Mouse (Mus musculus) midbrain, postnatal 0 days (tissue): Measurements from ENCODE around the gene Pik3ip1. TPM values are rescaled to one million over a fixed set of nuclear protein-coding genes. Genes with fewer than 3 reads are reported as not detected.
A peak's percentile ranks its signal among the peaks of the same experiment; 100 is the strongest.

Experiments
- ATAC-seq: fragments of 200-750 bp; cut with Nextera tagmentation; 2 replicates; pipeline ENCODE4 v1.8.0; 2017; ENCODE audit warnings: moderate number of reproducible peaks, mild to moderate bottlenecking, moderate TSS enrichment, moderate library complexity; ENCODE audit not compliant: low FRiP score
- DNase-seq: peaks from one replicate; pipeline ENCODE4 v3.0.0-alpha.2; 2015; ENCODE audit warnings: low spot score
- H3K27ac ChIP-seq: fragments of 300-500 bp; sonication (generic); 2 replicates; pipeline ENCODE4 v1.5.1; 2014; ENCODE audit warnings: low read depth, mild to moderate bottlenecking, low read length, mixed read lengths
- H3K27me3 ChIP-seq: fragments of 300-500 bp; sonication (generic); 2 replicates; pipeline ENCODE4 v1.6.1; 2014; ENCODE audit warnings: low read length, control low read depth, mixed read lengths; ENCODE audit not compliant: insufficient read depth
- H3K36me3 ChIP-seq: fragments of 300-500 bp; sonication (generic); 2 replicates; pipeline ENCODE4 v1.6.1; 2014; ENCODE audit warnings: low read length, control low read depth, mixed read lengths; ENCODE audit not compliant: insufficient read depth
- H3K4me1 ChIP-seq: fragments of 300-500 bp; sonication (generic); 2 replicates; pipeline ENCODE4 v1.6.1; 2014; ENCODE audit warnings: mild to moderate bottlenecking, control low read depth, antibody characterized with exemption, low read length, mixed read lengths; ENCODE audit not compliant: insufficient read depth
- H3K4me2 ChIP-seq: fragments of 300-500 bp; sonication (generic); 2 replicates; pipeline ENCODE4 v1.6.1; 2014; ENCODE audit warnings: low read depth, mild to moderate bottlenecking, low read length, mixed read lengths; ENCODE audit not compliant: poor library complexity, severe bottlenecking
- H3K4me3 ChIP-seq: fragments of 300-500 bp; sonication (generic); 2 replicates; pipeline ENCODE4 v1.5.1; 2014; ENCODE audit warnings: low read depth, mild to moderate bottlenecking, low read length, moderate library complexity
- H3K9ac ChIP-seq: fragments of 300-500 bp; sonication (generic); replicated peaks from 2 replicates; pipeline ENCODE4 v1.6.1; 2014; ENCODE audit warnings: mild to moderate bottlenecking, low read length, moderate library complexity, mixed read lengths; ENCODE audit not compliant: poor library complexity, severe bottlenecking
- H3K9me3 ChIP-seq: fragments of 300-500 bp; sonication (generic); 2 replicates; pipeline ENCODE4 v1.6.1; 2016; ENCODE audit warnings: low read length, control low read depth
- CTCF ChIP-seq: IDR thresholded peaks from 2 replicates; pipeline ENCODE4 v1.5.1; 2016; ENCODE audit warnings: antibody characterized with exemption, mild to moderate bottlenecking
- WGBS: fragments of 180-500 bp; shearing (Covaris S2); extraction: QIAGEN DNeasy Blood & Tissue Kit; methylation state at CpG from one replicate; pipeline ENCODE4 v1.1.7; 2014; 5-methylcytosine and 5-hydroxymethylcytosine counted together
- polyA plus RNA-seq: library from polyadenylated mRNA; unstranded; fragments of >200 nt; fragmentation: Nextera tagmentation; extraction: Ambion mirVana; gene quantifications from 2 replicates; pipeline ENCODE4 v1.2.1, GENCODE M21; 2015
- total RNA-seq: library from RNA; depleted of rRNA; stranded (reverse); fragments of >200 nt; gene quantifications from 2 replicates; pipeline ENCODE4 v1.2.3, GENCODE M21; 2014

The Pik3ip1 gene
- total and polyA plus RNA-seq, 2 experiments from 2014 or later, result 34.7 to 43.4 TPM

- no peak overlapping the region for H3K9ac ChIP-seq
- H3K27ac ChIP-seq, result no peak overlapping the region
- H3K27me3 ChIP-seq, result no peaks in the 10 kb centered on the region
- H3K9me3 ChIP-seq, result no peaks in the 10 kb centered on the region
- peak; percentile 34 for TF ChIP-seq CTCF
- no peak overlapping the region for H3K4me3 ChIP-seq
- DNase-seq (no peak), ATAC-seq (no peak)
- H3K36me3 ChIP-seq, result 0 out of 2 replicates have a peak, but pooled peaks cover 3% of the 10 kb centered on the region
- 82% methylated on average over 5 of the region's 5 CpGs for WGBS
- no peak overlapping the region for H3K4me2 ChIP-seq
- H3K4me1 ChIP-seq, result no peaks in the 10 kb centered on the region
Measured at GRCm38 (mm10) chr11:3328271-3328670, 1.9 kb upstream of the Pik3ip1 start.

DNA sequence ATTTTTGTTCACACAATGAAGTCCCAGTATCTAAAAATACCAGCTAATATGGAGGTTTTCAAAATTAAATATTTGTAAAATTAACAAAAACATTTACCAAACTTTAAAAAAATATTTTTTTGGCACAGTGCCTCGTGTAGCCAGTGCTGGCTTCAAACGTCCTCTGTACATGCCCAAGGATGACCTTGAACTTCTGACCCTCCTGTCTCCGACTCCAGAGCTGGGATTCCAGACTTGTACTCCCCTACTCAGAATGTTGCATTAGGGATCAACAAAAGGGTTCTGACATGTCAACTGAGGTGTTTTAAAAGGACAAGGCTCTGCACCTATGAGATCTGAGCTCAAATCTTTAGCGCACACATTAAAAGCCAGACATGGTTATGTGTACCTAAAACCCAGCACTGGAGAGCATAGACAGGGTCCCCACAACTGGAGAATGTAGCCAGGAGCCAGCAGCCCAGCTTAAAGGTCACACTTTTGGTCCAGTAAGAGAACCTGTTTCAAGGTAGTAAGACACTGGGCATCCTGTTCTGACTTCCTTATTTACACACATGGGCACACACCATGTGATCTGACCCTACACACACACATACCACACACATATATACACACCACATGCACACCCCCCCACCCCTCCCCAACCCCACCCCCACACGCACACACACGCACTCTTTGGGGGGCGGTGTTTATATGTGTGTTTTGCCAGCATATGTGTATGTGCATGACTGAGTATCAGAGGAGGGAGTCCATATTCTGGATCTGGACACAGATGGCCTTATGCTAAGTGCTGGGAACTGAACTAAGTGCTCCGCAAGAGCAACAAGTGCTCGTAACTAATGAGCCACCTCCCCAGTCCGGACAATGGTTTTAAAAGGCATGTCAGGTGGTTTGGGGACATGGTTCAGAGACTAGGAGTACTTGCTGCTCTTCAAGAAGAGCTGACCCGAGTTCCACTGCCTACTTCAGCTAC lies 1.1 kb upstream of the Pik3ip1 start:
- 76% methylated on average over 11 of the region's 11 CpGs for WGBS
- no peak overlapping the region for H3K4me3 ChIP-seq
- H3K36me3 ChIP-seq, result peaks cover 4% of the 10 kb centered on the region; the same call in 1 of the 2 replicates
- H3K27me3 ChIP-seq, result no peaks in the 10 kb centered on the region
- DNase-seq, result no peak
- no peaks in the 10 kb centered on the region for H3K4me1 ChIP-seq
- no peak overlapping the region for H3K9ac ChIP-seq
- no peak overlapping the region for H3K4me2 ChIP-seq
- ATAC-seq, result no peak
- no peak for TF ChIP-seq CTCF
- no peak overlapping the region for H3K27ac ChIP-seq
- H3K9me3 ChIP-seq, result no peaks in the 10 kb centered on the region

- Histone ChIP-seq H3K4me3 (peak overlapping the region; percentile 66), H3K27ac (peak overlapping the region; percentile 89), H3K9ac (peak overlapping the region; percentile 66), H3K27me3 (no peaks in the 10 kb centered on the region), H3K36me3 (peaks cover 12% of the 10 kb centered on the region), H3K4me1 (no peaks in the 10 kb centered on the region), H3K4me2 (peak overlapping the region; percentile 99), H3K9me3 (no peaks in the 10 kb centered on the region)
- 0% methylated on average over 9 of the region's 9 CpGs for WGBS
- peak; percentile 52 for ATAC-seq
- peak; percentile 96 for DNase-seq
- TF ChIP-seq CTCF, result peak; percentile 69
Measured at GRCm38 (mm10) chr11:3330566-3330965, 365 bp downstream of the Pik3ip1 start.

GRCm38 (mm10) chr11:3330991-3331750 lies 970 bp downstream of the Pik3ip1 start:
- Histone ChIP-seq H3K27ac (peak overlapping the region; percentile 89), H3K9ac (peak overlapping the region; percentile 66), H3K4me3 (peak overlapping the region; percentile 66), H3K4me2 (peak overlapping the region; percentile 99), H3K4me1 (no peaks in the 10 kb centered on the region), H3K9me3 (no peaks in the 10 kb centered on the region), H3K36me3 (peaks cover 12% of the 10 kb centered on the region), H3K27me3 (no peaks in the 10 kb centered on the region)
- DNase-seq (peak; percentile 36), ATAC-seq (no peak)
- WGBS, result 1% methylated on average over 14 of the region's 14 CpGs
- no peak for TF ChIP-seq CTCF

DNA sequence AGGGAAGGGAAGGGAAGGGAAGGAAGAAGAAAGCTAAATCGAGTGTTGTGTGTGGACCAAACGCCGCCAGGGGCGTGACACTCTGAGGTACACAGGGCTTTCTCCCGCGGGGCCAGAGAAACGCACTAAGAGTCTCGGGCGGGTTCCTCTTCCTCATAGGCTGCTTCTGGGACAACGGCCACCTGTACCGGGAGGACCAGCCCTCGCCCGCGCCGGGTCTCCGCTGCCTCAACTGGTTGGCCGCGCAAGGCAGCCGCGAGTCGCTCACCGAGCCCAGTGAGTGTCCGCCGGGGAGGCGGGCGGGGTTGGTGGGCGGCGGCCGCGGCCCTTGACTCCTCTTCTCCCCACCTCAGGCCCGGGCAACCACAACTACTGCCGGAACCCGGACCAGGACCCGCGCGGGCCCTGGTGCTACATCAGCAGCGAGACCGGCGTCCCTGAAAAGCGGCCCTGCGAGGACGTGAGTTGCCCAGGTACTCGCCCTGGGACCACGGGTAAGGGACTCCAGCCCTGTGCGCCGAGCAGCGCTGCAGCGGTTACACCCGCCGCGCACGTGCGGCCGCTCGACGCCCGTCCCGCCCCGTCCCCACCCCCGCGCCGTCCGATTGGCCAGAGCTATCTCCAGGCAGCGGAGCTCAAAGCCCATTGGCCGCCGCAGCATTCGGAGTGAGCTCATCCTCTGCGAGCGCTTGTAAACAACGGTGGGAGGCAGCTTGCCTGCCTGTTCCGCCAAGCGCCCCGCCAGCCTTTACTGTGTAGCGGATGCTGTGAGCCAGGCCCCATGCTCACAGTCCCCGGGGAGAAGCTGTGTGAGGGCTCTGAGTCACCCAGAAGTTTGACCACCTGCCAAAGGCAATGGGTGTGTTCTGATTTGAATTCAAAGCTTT lies 1.8 kb downstream of the Pik3ip1 start:
- Histone ChIP-seq H3K4me2 (peak overlapping the region; percentile 99), H3K4me1 (no peaks in the 10 kb centered on the region), H3K9me3 (no peaks in the 10 kb centered on the region), H3K4me3 (peak overlapping the region; percentile 66), H3K27ac (peak overlapping the region; percentile 89), H3K9ac (peak overlapping the region; percentile 66), H3K36me3 (peaks cover 12% of the 10 kb centered on the region), H3K27me3 (no peaks in the 10 kb centered on the region)
- DNase-seq (peak; percentile 96), ATAC-seq (peak; percentile 96)
- TF ChIP-seq CTCF, result peak; percentile 47
- under 1% methylated on average over 51 of the region's 75 CpGs for WGBS
